Mouse (Mus musculus): ENCODE measurements around the gene B3gat3.
"Not testable (repeated sequence)": the region's sequence is repeated elsewhere in the genome, so short reads cannot be mapped to it uniquely, and the experiment has no call there.

Gene B3gat3

GRCm38 (mm10) chr19:8920073-8920736 is at the start of gene B3gat3:
Gene B3gat3 (plus strand): TSS chr19:8920374.
- DNase-seq (ENCODE audit: low spot score in 2 of 2): peak; percentile 95 to 97

- not testable (repeated sequence) for DNase-seq (ENCODE audit: low spot score in 2 of 2)
These were observed 49.8 kb upstream of the B3gat3 start for GRCm38 (mm10) chr19:8870381-8870780.

- DNase-seq (ENCODE audit: low spot score in 2 of 2): no peak
These were observed 49.3 kb upstream of the B3gat3 start for GRCm38 (mm10) chr19:8870838-8871237.

- peak; percentile 96 to 98 for DNase-seq (ENCODE audit: low spot score in 2 of 2)
These were observed 48.6 kb upstream of the B3gat3 start, which contains the start of gene Ubxn1 for GRCm38 (mm10) chr19:8871267-8872186. Gene Ubxn1 (plus strand): TSS chr19:8871496.

- DNase-seq (ENCODE audit: low spot score in 2 of 2): peak in 1 of 2 experiments; percentile 13
These were observed 47.8 kb upstream of the B3gat3 start for GRCm38 (mm10) chr19:8872266-8872840.

- no peak for DNase-seq (ENCODE audit: low spot score in 2 of 2)
These were observed 45.1 kb upstream of the B3gat3 start for GRCm38 (mm10) chr19:8875031-8875430.

GRCm38 (mm10) chr19:8880311-8881033 is 39.7 kb upstream of the B3gat3 start, which contains the start of gene Uqcc3:
Gene Uqcc3 (minus strand): TSS chr19:8880923.
- peak; percentile 85 to 91 for DNase-seq (ENCODE audit: low spot score in 2 of 2)

- DNase-seq (ENCODE audit: low spot score in 2 of 2): no peak
These were observed 39.2 kb upstream of the B3gat3 start for GRCm38 (mm10) chr19:8881034-8881392.

GRCm38 (mm10) chr19:8883616-8884015 is 36.6 kb upstream of the B3gat3 start, which contains the start of the genes Lbhd1 and Gm49403:
Gene Lbhd1 (plus strand): TSS chr19:8883732.
Gene Gm49403 (plus strand): TSS chr19:8883930.
- no peak for DNase-seq (ENCODE audit: low spot score in 2 of 2)

- no peak for DNase-seq (ENCODE audit: low spot score in 2 of 2)
These were observed 33.1 kb upstream of the B3gat3 start for GRCm38 (mm10) chr19:8886916-8887584.

GRCm38 (mm10) chr19:8887585-8888463 is 32.4 kb upstream of the B3gat3 start:
- DNase-seq (ENCODE audit: low spot score in 2 of 2): no peak

- peak; percentile 86 to 95 for DNase-seq (ENCODE audit: low spot score in 2 of 2)
These were observed 31.4 kb upstream of the B3gat3 start, which contains the start of the genes 1810009A15Rik and Gm49416 for GRCm38 (mm10) chr19:8888511-8889385. Gene 1810009A15Rik (plus strand): TSS chr19:8888853. Gene Gm49416 (plus strand): TSS chr19:8888926.

GRCm38 (mm10) chr19:8892829-8893766 is 27.1 kb upstream of the B3gat3 start, which contains the start of gene Ints5:
Gene Ints5 (plus strand): TSS chr19:8893005.
- DNase-seq (ENCODE audit: low spot score in 2 of 2): peak; percentile 75 to 85

- DNase-seq (ENCODE audit: low spot score in 2 of 2): no peak
These were observed 24.7 kb upstream of the B3gat3 start for GRCm38 (mm10) chr19:8895397-8895960.

- DNase-seq (ENCODE audit: low spot score in 2 of 2): not testable (repeated sequence)
These were observed 23.9 kb upstream of the B3gat3 start for GRCm38 (mm10) chr19:8896231-8896630.

- DNase-seq (ENCODE audit: low spot score in 2 of 2): peak in 1 of 2 experiments; percentile 50
These were observed 22.8 kb upstream of the B3gat3 start for GRCm38 (mm10) chr19:8897211-8897864.
